Mouse (Mus musculus) kidney, adult 2 months (tissue): ENCODE measurements around the gene Elmo1.

Source experiments
- CTCF ChIP-seq: fragments of 200-500 bp; conservative IDR thresholded peaks from 2 replicates; pipeline ENCODE4 v1.5.1; 2011; ENCODE audit warnings: low read depth, mild to moderate bottlenecking, control low read depth, low read length, moderate library complexity, mixed read lengths; ENCODE audit not compliant: insufficient read depth, insufficient read length
- POLR2A ChIP-seq: fragments of 200-500 bp; IDR thresholded peaks from one replicate; pipeline ENCODE4 v1.6.1; 2011; ENCODE audit warnings: low read depth, low read length, control low read depth

- no peak for TF ChIP-seq CTCF
- TF ChIP-seq POLR2A = no peak
Measured at GRCm38 (mm10) chr13:20320232-20320631, 229.8 kb downstream of the Elmo1 start.
